Mouse (Mus musculus): Measurements from ENCODE around the gene Ankrd28. TPM values are rescaled to one million over a fixed set of nuclear protein-coding genes. Genes with fewer than 3 reads are reported as not detected.
"Not testable (repeated sequence)": the region's sequence is repeated elsewhere in the genome, so short reads cannot be mapped to it uniquely, and the experiment has no call there.

Gene Ankrd28
- polyA plus RNA-seq (2014; fragmentation: Nextera tagmentation; extraction: Ambion mirVana): 11.7 and 12.6 TPM in 2 replicates

DNA sequence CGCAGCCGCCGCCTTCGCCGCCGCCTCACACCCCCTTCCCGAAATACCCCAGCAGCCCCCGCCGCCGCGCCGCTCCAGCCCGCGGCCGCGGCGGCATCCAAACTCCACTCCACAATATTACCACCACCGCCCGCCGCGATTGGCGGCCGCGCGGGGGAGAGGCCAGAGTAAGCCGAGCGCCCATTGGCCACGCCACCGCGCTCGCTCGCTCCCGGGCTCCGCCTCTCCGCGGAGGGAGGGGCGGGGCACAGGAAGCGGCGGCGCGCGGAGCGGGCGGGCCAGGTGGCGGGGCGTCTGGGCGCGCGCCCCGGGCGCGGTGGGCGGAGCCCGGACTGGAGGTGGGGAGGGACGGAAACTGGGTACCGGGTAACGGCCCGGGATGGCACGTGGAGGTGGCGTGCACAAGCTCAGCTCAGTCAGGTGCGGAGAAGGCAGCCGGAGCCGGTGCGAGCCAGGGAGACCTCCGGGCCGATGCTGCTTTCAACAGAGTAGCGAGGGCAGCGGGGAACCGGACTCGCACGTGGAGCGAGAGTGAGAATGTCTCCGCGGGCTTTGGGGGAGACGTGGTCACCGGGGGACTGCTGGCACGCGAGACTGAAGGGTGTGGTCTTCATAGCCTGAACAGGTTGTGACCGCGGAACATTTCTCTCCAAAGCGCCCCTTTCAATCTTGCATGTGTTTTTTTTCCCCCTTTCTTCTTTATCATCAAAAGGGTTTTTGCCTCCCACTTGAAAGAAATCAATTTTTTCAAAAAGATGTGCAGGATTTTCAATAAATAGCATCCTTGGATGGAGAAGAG, at the start of gene Ankrd28:
Gene Ankrd28 (minus strand): TSS at position 81 of the 799 bp plus-strand sequence.
- TF ChIP-seq CTCF (IDR thresholded peaks at IDR 0.05; ENCODE audit: low read depth): no peak

DNA sequence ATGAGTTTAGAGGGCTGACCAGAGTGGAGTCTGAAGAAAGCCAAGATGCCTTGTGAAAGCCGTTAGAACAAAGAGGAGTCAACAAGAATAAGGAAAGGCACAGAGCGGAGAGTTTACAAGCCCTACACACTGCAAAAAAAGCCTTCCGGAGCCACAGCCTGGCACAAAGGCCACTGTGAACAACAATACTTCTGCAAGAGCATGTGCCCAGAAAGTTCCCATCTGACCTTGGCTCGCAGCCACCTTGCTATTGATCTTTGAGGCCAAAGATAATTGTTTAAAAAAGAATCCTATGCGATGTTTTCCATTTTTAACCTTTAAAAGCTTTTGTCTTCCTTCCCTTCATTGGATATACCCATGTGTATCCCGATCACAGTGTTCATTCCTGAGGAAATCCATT, 49.0 kb upstream of the Ankrd28 start:
- Histone ChIP-seq H3K27ac (ENCODE audit: low read depth) (no peak overlapping the region), H3K9me3 (ENCODE audit: low read depth, low read length) (no peaks in the 10 kb centered on the region)

More for the DNA sequence above, at the start of gene Ankrd28:
- no peaks in the 10 kb centered on the region for H3K4me1 ChIP-seq (ENCODE audit: insufficient read depth)
- under 1% methylated on average over 77 of the region's 81 CpGs for WGBS
- peak within 1 kb of the TSS; percentile 80 for H3K9ac ChIP-seq
- H3K9me3 ChIP-seq (ENCODE audit: low read depth, low read length): no peaks in the 10 kb centered on the region
- peak; percentile 98 for DNase-seq
- H3K27me3 ChIP-seq (ENCODE audit: insufficient read depth, low read length): no peaks in the 10 kb centered on the region
- H3K4me3 ChIP-seq (ENCODE audit: low read depth, low read length): peak within 1 kb of the TSS; percentile 92
- H3K36me3 ChIP-seq (ENCODE audit: insufficient read depth): no peaks in the 10 kb centered on the region
- H3K4me2 ChIP-seq: peak within 1 kb of the TSS; percentile 78
- H3K27ac ChIP-seq (ENCODE audit: low read depth): peak within 1 kb of the TSS; percentile 93
- ATAC-seq (ENCODE audit: insufficient read depth): peak; percentile 99

DNA sequence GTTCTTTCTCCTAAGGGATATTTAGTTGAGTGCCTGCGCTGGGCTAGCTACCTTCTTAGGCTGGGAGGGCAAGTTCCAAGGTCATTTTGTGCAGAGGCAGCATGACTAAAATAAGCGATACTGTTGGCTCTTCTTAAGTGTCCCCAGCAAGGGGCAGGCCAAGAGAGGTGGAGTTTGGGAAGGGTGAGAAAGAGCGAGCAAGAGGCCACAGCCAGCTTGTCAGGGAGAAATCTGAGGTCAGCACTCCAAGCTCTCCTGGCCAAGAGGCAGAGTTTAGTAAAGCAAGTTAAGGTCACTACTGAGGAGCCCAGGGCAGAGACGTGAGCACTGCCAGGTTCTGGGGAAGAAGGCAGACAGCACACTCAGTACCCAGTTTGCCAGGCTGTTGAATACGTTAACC, 41.7 kb upstream of the Ankrd28 start:
- H3K9ac ChIP-seq: no peak overlapping the region
- WGBS: 61% methylated on average over 5 of the region's 5 CpGs
- H3K27me3 ChIP-seq (ENCODE audit: insufficient read depth, low read length): no peaks in the 10 kb centered on the region
- DNase-seq: no peak
- ATAC-seq (ENCODE audit: insufficient read depth): no peak
- H3K4me3 ChIP-seq (ENCODE audit: low read depth, low read length): no peak overlapping the region
- no peaks in the 10 kb centered on the region for H3K36me3 ChIP-seq (ENCODE audit: insufficient read depth)
- H3K4me2 ChIP-seq: no peak overlapping the region
- H3K4me1 ChIP-seq (ENCODE audit: insufficient read depth): no peaks in the 10 kb centered on the region
- H3K27ac ChIP-seq (ENCODE audit: low read depth): no peak overlapping the region
- TF ChIP-seq CTCF (IDR thresholded peaks at IDR 0.05; ENCODE audit: low read depth): no peak
- H3K9me3 ChIP-seq (ENCODE audit: low read depth, low read length): no peaks in the 10 kb centered on the region

More for the DNA sequence above, 49.0 kb upstream of the Ankrd28 start:
- ATAC-seq (ENCODE audit: insufficient read depth) (no peak), DNase-seq (no peak)
- H3K9ac ChIP-seq: no peak overlapping the region
- WGBS: 84% methylated on average over 6 of the region's 6 CpGs
- no peak for TF ChIP-seq CTCF (IDR thresholded peaks at IDR 0.05; ENCODE audit: low read depth)
- H3K4me1 ChIP-seq (ENCODE audit: insufficient read depth): no peaks in the 10 kb centered on the region
- no peaks in the 10 kb centered on the region for H3K36me3 ChIP-seq (ENCODE audit: insufficient read depth)
- H3K4me3 ChIP-seq (ENCODE audit: low read depth, low read length): no peak overlapping the region
- H3K27me3 ChIP-seq (ENCODE audit: insufficient read depth, low read length): no peaks in the 10 kb centered on the region
- H3K4me2 ChIP-seq: no peak overlapping the region

DNA sequence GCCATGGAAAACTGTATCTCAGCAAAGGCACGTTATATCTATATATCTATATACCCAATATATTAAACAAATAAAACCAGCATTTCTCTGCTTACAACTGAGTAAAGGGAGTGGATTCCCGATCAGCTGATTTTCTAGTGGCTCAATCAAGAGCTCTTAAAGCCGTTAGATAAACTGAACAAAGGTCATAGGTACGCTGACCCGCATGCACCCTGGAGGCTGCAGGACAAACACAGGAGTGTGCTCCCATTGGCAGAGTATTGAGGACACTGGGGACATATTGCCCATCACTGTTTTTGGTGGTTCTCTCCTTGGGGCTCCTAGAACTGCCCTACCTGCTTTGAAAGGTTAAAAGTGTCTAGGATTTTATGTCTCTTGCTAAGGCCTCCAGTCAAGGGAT, 40.0 kb upstream of the Ankrd28 start:
- no peaks in the 10 kb centered on the region for H3K27me3 ChIP-seq (ENCODE audit: insufficient read depth, low read length)
- ATAC-seq (ENCODE audit: insufficient read depth) (no peak), DNase-seq (no peak)
- no peaks in the 10 kb centered on the region for H3K36me3 ChIP-seq (ENCODE audit: insufficient read depth)
- no peak overlapping the region for H3K9ac ChIP-seq
- H3K4me2 ChIP-seq: no peak overlapping the region
- H3K9me3 ChIP-seq (ENCODE audit: low read depth, low read length): peaks cover 8% of the 10 kb centered on the region; the same call in 1 of the 2 replicates
- TF ChIP-seq CTCF (IDR thresholded peaks at IDR 0.05; ENCODE audit: low read depth): no peak
- H3K27ac ChIP-seq (ENCODE audit: low read depth): no peak overlapping the region
- H3K4me1 ChIP-seq (ENCODE audit: insufficient read depth): no peaks in the 10 kb centered on the region
- H3K4me3 ChIP-seq (ENCODE audit: low read depth, low read length): no peak overlapping the region
- 58% methylated on average over 5 of the region's 5 CpGs for WGBS

DNA sequence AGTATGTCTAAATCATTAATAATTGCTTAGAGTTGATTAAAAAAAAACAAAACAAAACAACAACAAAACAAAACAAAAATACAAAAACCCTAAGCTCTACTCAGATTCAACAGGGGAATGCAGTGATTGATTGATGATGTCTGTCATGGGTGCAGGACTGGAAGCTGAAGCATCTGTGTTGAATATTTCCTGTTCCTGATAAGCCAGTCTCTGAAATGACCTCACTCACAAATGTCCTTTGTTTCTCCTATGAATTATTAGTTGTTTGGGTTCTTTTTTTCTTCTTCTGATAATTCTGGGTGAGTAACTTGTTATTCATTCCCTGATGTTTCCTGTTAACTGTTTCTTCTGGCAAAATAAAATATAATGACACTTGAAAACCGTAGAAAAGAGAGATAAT, 38.1 kb upstream of the Ankrd28 start:
- no peak for TF ChIP-seq CTCF (IDR thresholded peaks at IDR 0.05; ENCODE audit: low read depth)
- H3K9me3 ChIP-seq (ENCODE audit: low read depth, low read length): peaks cover 12% of the 10 kb centered on the region; the same call in 1 of the 2 replicates
- H3K4me1 ChIP-seq (ENCODE audit: insufficient read depth): no peaks in the 10 kb centered on the region
- H3K27me3 ChIP-seq (ENCODE audit: insufficient read depth, low read length): no peaks in the 10 kb centered on the region
- H3K4me3 ChIP-seq (ENCODE audit: low read depth, low read length): no peak overlapping the region
- 33% methylated on average over 1 of the region's 1 CpGs for WGBS
- no peak overlapping the region for H3K27ac ChIP-seq (ENCODE audit: low read depth)
- H3K36me3 ChIP-seq (ENCODE audit: insufficient read depth): no peaks in the 10 kb centered on the region
- ATAC-seq (ENCODE audit: insufficient read depth) (no peak), DNase-seq (peak; percentile 24)
- H3K9ac ChIP-seq: no peak overlapping the region
- no peak overlapping the region for H3K4me2 ChIP-seq

DNA sequence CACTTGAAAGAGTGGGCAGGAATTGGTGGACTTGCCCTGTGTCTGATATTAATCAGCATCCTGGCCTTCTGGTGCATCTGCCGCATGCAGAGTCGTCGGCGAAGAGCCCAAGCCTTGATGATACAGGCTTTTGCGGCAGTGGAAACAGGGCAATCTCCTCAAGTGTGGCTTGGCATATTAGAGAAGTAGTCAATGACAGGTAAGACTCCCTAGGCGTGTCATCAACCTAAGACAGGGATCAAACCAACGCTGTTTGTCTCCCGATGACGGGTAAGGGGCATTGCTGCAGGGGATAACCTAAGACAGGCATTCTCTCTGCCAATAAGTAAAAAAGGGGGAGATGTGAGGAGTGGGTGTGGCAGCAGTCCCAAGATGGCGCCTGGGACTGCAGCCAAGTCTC, 35.9 kb upstream of the Ankrd28 start:
- not testable (repeated sequence) for H3K36me3 ChIP-seq (ENCODE audit: insufficient read depth); H3K4me2 ChIP-seq; ATAC-seq (ENCODE audit: insufficient read depth); H3K4me1 ChIP-seq (ENCODE audit: insufficient read depth); DNase-seq; H3K4me3 ChIP-seq (ENCODE audit: low read depth, low read length); H3K9ac ChIP-seq; H3K27me3 ChIP-seq (ENCODE audit: insufficient read depth, low read length); H3K27ac ChIP-seq (ENCODE audit: low read depth)
- H3K9me3 ChIP-seq (ENCODE audit: low read depth, low read length): peaks cover 12% of the 10 kb centered on the region; the same call in 1 of the 2 replicates
- 90% methylated on average over 10 of the region's 10 CpGs for WGBS

DNA sequence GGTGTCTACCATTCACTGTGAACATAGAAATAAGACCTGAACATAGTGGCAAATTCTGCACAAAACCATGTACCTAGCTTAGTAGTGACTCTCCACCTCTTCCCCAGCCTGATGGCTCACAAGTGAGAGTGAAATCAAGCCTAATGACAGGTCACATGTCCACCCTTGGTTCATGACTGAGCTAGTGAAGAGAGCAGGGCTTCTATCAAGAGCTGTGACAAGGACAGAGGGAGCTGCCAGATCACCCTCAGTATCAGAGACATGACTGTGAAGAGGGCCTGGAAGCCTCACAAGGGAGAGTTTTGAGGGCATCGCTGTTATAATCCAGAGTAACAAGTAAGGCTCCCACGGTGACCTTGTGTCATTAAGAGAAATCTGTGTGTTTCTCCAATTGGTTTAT, 28.2 kb upstream of the Ankrd28 start:
- Histone ChIP-seq H3K27me3 (ENCODE audit: insufficient read depth, low read length) (no peaks in the 10 kb centered on the region), H3K27ac (ENCODE audit: low read depth) (no peak overlapping the region), H3K9me3 (ENCODE audit: low read depth, low read length) (no peaks in the 10 kb centered on the region), H3K4me2 (no peak overlapping the region), H3K4me3 (ENCODE audit: low read depth, low read length) (no peak overlapping the region), H3K36me3 (ENCODE audit: insufficient read depth) (no peaks in the 10 kb centered on the region), H3K9ac (no peak overlapping the region), H3K4me1 (ENCODE audit: insufficient read depth) (no peaks in the 10 kb centered on the region)
- 90% methylated on average over 2 of the region's 2 CpGs for WGBS
- no peak for TF ChIP-seq CTCF (IDR thresholded peaks at IDR 0.05; ENCODE audit: low read depth)
- no peak for ATAC-seq (ENCODE audit: insufficient read depth)
- no peak for DNase-seq

Measured in lung, embryonic 14.5 days (tissue).